Mouse (Mus musculus): ENCODE data around the gene Gal3st2.
"Not testable (repeated sequence)": the region's sequence is repeated elsewhere in the genome, so short reads cannot be mapped to it uniquely, and the experiment has no call there.

- TF ChIP-seq TAL1, GATA1 (IDR thresholded peaks at IDR 0.05; ENCODE audit: low read length): not testable (repeated sequence)
These were observed at the start of gene Gal3st2 for GRCm38 (mm10) chr1:93861048-93861447.
